Mouse (Mus musculus) liver, embryonic 14.5 days (tissue): ENCODE data around the gene Ctdnep1.
A peak's percentile ranks its signal among the peaks of the same experiment; 100 is the strongest.

ENCODE experiments used
- CTCF ChIP-seq: IDR thresholded peaks from 2 replicates; pipeline ENCODE4 v1.5.1; 2016; ENCODE audit warnings: antibody characterized with exemption, low read depth, control low read depth
- EP300 ChIP-seq: IDR thresholded peaks from 2 replicates; pipeline ENCODE4 v1.6.1; 2016; ENCODE audit warnings: antibody characterized with exemption, low read depth

GRCm38 (mm10) chr11:70001865-70002264, 20.9 kb downstream of the Ctdnep1 start:
- peak; percentile 78 for TF ChIP-seq CTCF
- TF ChIP-seq EP300: no peak
